In the genomic region with DNA sequence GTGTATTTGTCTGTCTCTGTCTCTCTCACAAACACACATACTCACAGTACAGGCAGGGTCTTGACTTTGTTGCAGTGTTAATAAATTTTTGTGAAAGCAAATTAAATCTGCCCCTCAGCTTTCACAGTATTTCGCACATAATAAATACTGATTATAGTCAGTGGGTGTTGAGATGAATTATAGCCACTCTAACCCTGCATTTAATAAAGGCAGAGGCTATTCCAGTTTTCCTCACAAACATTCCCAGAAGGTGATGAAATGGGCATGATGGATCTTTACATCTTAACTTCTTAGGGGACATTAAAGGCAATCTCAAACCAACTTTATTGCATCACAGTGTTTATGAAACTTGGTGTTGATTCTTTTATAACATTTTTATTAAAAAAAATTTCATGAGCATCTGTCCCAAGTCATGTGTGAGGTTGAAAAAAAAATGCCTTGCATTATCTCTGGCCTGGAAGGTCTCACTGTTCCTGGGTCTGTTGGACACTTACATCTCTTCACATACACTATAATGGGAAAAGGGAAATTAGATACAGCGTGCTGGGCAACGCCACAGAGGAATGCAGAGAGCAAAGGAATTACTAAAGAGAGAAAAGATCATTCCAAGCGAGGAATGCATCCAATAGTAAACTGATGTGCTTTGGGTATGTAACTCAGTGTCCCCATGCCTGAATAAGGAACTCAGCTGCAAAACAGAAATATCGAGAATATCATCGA, we compare ENCODE assay signal across 24 mouse cellular contexts.
A peak's percentile ranks its signal among the peaks of the same experiment; 100 is the strongest.
DNase-seq lines count a peak whose midpoint lies in the region; ATAC-seq lines count a peak whose summit lies in the region.
"Had no signal": no experiment of that assay in that cellular context is flagged by ENCODE, and none has a peak within 500 bp of the region (broad histone marks: within the 10 kb centered on the region; RNA-seq: fewer than 3 reads in every experiment).

No protein-coding gene starts in this region.

- H3K4me2 ChIP-seq in hindbrain, embryonic 14.5 days (replicated peaks), result no peak overlapping the region
- H3K4me2 ChIP-seq in midbrain, embryonic 11.5 days, result no peak overlapping the region
- no peak overlapping the region for H3K4me2 ChIP-seq in midbrain, embryonic 13.5 days (replicated peaks)
- H3K4me2 ChIP-seq in neural tube, embryonic 15.5 days, result no peak overlapping the region
- H3K4me2 ChIP-seq: limb, embryonic 12.5 days; liver, embryonic 12.5 days had no signal

- H3K36me3 ChIP-seq in hindbrain, embryonic 10.5 days, result no peaks in the 10 kb centered on the region
- H3K36me3 ChIP-seq in hindbrain, embryonic 14.5 days (replicated peaks; ENCODE audit: control insufficient read depth, insufficient read depth), result no peaks in the 10 kb centered on the region
- H3K36me3 ChIP-seq in midbrain, embryonic 11.5 days (ENCODE audit: control insufficient read depth, insufficient read depth, low read length), result no peaks in the 10 kb centered on the region
- no peaks in the 10 kb centered on the region for H3K36me3 ChIP-seq in midbrain, embryonic 13.5 days
- no peaks in the 10 kb centered on the region for H3K36me3 ChIP-seq in neural tube, embryonic 15.5 days
- H3K36me3 ChIP-seq: forebrain, embryonic 10.5 days; limb, embryonic 12.5 days; liver, embryonic 12.5 days had no signal

- H3K4me1 ChIP-seq in hindbrain, embryonic 10.5 days (replicated peaks), result peaks cover 17% of the 10 kb centered on the region
- no peaks in the 10 kb centered on the region for H3K4me1 ChIP-seq in hindbrain, embryonic 14.5 days (replicated peaks; ENCODE audit: control insufficient read depth, insufficient read depth, low read length)
- H3K4me1 ChIP-seq in midbrain, embryonic 11.5 days (ENCODE audit: control insufficient read depth, insufficient read depth, low read length), result peaks cover 20% of the 10 kb centered on the region
- peaks cover 26% of the 10 kb centered on the region for H3K4me1 ChIP-seq in midbrain, embryonic 13.5 days (replicated peaks)
- H3K4me1 ChIP-seq in neural tube, embryonic 15.5 days, result no peaks in the 10 kb centered on the region
- H3K4me1 ChIP-seq: liver, embryonic 12.5 days had no signal

- no peak overlapping the region for H3K4me3 ChIP-seq in hindbrain, embryonic 10.5 days
- H3K4me3 ChIP-seq in hindbrain, embryonic 14.5 days (replicated peaks; ENCODE audit: low read length), result no peak overlapping the region
- H3K4me3 ChIP-seq in midbrain, embryonic 11.5 days (ENCODE audit: low read depth, low read length), result no peak overlapping the region
- H3K4me3 ChIP-seq in midbrain, embryonic 13.5 days (replicated peaks), result no peak overlapping the region
- H3K4me3 ChIP-seq in neural tube, embryonic 15.5 days (replicated peaks), result no peak overlapping the region
- H3K4me3 ChIP-seq: forebrain, embryonic 10.5 days; limb, embryonic 12.5 days; liver, embryonic 12.5 days had no signal

- DNase-seq in hindbrain, embryonic 10.5 days (ENCODE audit: low spot score), result no peak
- no peak for DNase-seq in hindbrain, embryonic 14.5 days (ENCODE audit: low spot score)
- no peak for DNase-seq in midbrain, embryonic 11.5 days (ENCODE audit: low spot score, missing footprints)
- DNase-seq in adipocyte (ENCODE audit: low spot score), result peak; percentile 5
- DNase-seq in urinary bladder, postnatal 10 days (ENCODE audit: low spot score), result no peak
- DNase-seq: adrenal gland, adult 2 months; cerebellum, adult 11 months; cerebellum, adult 9-11 months; gastrocnemius, postnatal 36 days; heart, postnatal 36 days; kidney, adult 18-20 months; lung, adult 2 months; lung, postnatal 14 days; thymus, adult 18-20 months; thymus, postnatal 4 days had no signal

- H3K9ac ChIP-seq in hindbrain, embryonic 14.5 days, result no peak overlapping the region
- no peak overlapping the region for H3K9ac ChIP-seq in midbrain, embryonic 11.5 days (ENCODE audit: low read length)
- no peak overlapping the region for H3K9ac ChIP-seq in midbrain, embryonic 13.5 days (replicated peaks)
- H3K9ac ChIP-seq in neural tube, embryonic 15.5 days (replicated peaks), result no peak overlapping the region
- H3K9ac ChIP-seq: limb, embryonic 12.5 days; liver, embryonic 12.5 days had no signal

- 67% methylated on average over 6 of the region's 6 CpGs for WGBS in hindbrain, embryonic 10.5 days
- WGBS in hindbrain, embryonic 14.5 days, result 51% methylated on average over 6 of the region's 6 CpGs
- WGBS in midbrain, embryonic 11.5 days, result 38% methylated on average over 6 of the region's 6 CpGs
- WGBS in midbrain, embryonic 13.5 days, result 39% methylated on average over 6 of the region's 6 CpGs
- 50% methylated on average over 6 of the region's 6 CpGs for WGBS in neural tube, embryonic 15.5 days

- H3K27me3 ChIP-seq in hindbrain, embryonic 10.5 days (ENCODE audit: insufficient read depth, poor library complexity, severe bottlenecking), result no peaks in the 10 kb centered on the region
- H3K27me3 ChIP-seq in hindbrain, embryonic 14.5 days (ENCODE audit: control insufficient read depth, insufficient read depth, low read length), result no peaks in the 10 kb centered on the region
- H3K27me3 ChIP-seq in midbrain, embryonic 11.5 days (ENCODE audit: control insufficient read depth, insufficient read depth, low read length), result no peaks in the 10 kb centered on the region
- H3K27me3 ChIP-seq in midbrain, embryonic 13.5 days, result no peaks in the 10 kb centered on the region
- H3K27me3 ChIP-seq in neural tube, embryonic 15.5 days (replicated peaks), result no peaks in the 10 kb centered on the region
- H3K27me3 ChIP-seq: liver, embryonic 12.5 days; Patski had no signal

- no peaks in the 10 kb centered on the region for H3K9me3 ChIP-seq in hindbrain, embryonic 10.5 days
- no peaks in the 10 kb centered on the region for H3K9me3 ChIP-seq in hindbrain, embryonic 14.5 days (ENCODE audit: control insufficient read depth, low read length)
- H3K9me3 ChIP-seq in midbrain, embryonic 11.5 days (ENCODE audit: control insufficient read depth, low read length), result no peaks in the 10 kb centered on the region
- no peaks in the 10 kb centered on the region for H3K9me3 ChIP-seq in midbrain, embryonic 13.5 days
- H3K9me3 ChIP-seq in neural tube, embryonic 15.5 days (replicated peaks), result no peaks in the 10 kb centered on the region
- H3K9me3 ChIP-seq: forebrain, embryonic 10.5 days; limb, embryonic 12.5 days; liver, embryonic 12.5 days had no signal

- peak overlapping the region; percentile 50; the same call in 1 of the 2 replicates for H3K27ac ChIP-seq in hindbrain, embryonic 10.5 days
- no peak overlapping the region for H3K27ac ChIP-seq in hindbrain, embryonic 14.5 days
- peak overlapping the region; percentile 55; the same call in 1 of the 2 replicates for H3K27ac ChIP-seq in midbrain, embryonic 11.5 days (ENCODE audit: low read depth, low read length)
- H3K27ac ChIP-seq in midbrain, embryonic 13.5 days, result no peak overlapping the region
- no peak overlapping the region for H3K27ac ChIP-seq in neural tube, embryonic 15.5 days (replicated peaks)
- H3K27ac ChIP-seq: kidney, postnatal 0 days; limb, embryonic 12.5 days; liver, embryonic 12.5 days had no signal

- ATAC-seq in hindbrain, embryonic 14.5 days (ENCODE audit: low FRiP score), result no peak
- ATAC-seq in midbrain, embryonic 11.5 days (ENCODE audit: low FRiP score), result peak; percentile 66
- no peak for ATAC-seq in midbrain, embryonic 13.5 days
- ATAC-seq in neural tube, embryonic 15.5 days (ENCODE audit: low FRiP score), result 0 out of 2 replicates have a peak, but pooled peaks have one; percentile 21
- ATAC-seq: forebrain, embryonic 16.5 days; inflammation-experienced regulatory T-cells, adult 6 months; liver, embryonic 12.5 days had no signal

Comparison
In these comparisons a context has a peak if more than half of its experiments do, and no peak if none do; other contexts are left out.
1. H3K27ac ChIP-seq: peak in hindbrain, embryonic 10.5 days (single experiment) and midbrain, embryonic 11.5 days (single experiment); none in hindbrain, embryonic 14.5 days (single experiment), midbrain, embryonic 13.5 days (single experiment) and neural tube, embryonic 15.5 days (single experiment).
2. ATAC-seq: peak in midbrain, embryonic 11.5 days (single experiment) and neural tube, embryonic 15.5 days (single experiment); none in hindbrain, embryonic 14.5 days (single experiment) and midbrain, embryonic 13.5 days (single experiment).